8 mouse cellular contexts compared by ENCODE assay signal in genomic region chr11:112870201-112871035, GRCm38 (mm10).
DNase-seq lines count a peak whose midpoint lies in the region; ATAC-seq lines count a peak whose summit lies in the region.

No protein-coding gene starts in this region.

- ATAC-seq in lung, embryonic 16.5 days (ENCODE audit: low read depth): peak; percentile 52; the same call in 1 of the 2 replicates
- no peak for ATAC-seq in intestine, embryonic 16.5 days
- no peak for ATAC-seq in stomach, embryonic 14.5 days (ENCODE audit: insufficient number of reproducible peaks, insufficient read depth, low FRiP score, low read depth)

- 8% methylated on average over 17 of the region's 17 CpGs for WGBS in lung, embryonic 16.5 days
- 16% methylated on average over 17 of the region's 17 CpGs for WGBS in intestine, embryonic 16.5 days
- WGBS in stomach, embryonic 14.5 days: 6% methylated on average over 17 of the region's 17 CpGs

- H3K27me3 ChIP-seq in lung, embryonic 16.5 days (ENCODE audit: control insufficient read depth, insufficient read depth, low read depth, low read length): no peaks in the 10 kb centered on the region
- no peaks in the 10 kb centered on the region for H3K27me3 ChIP-seq in intestine, embryonic 16.5 days (replicated peaks; ENCODE audit: control insufficient read depth, insufficient read depth, low read length)
- H3K27me3 ChIP-seq in stomach, embryonic 14.5 days (ENCODE audit: control insufficient read depth, insufficient read depth, low read length): no peaks in the 10 kb centered on the region

- H3K36me3 ChIP-seq in lung, embryonic 16.5 days (ENCODE audit: control insufficient read depth, insufficient read depth, low read length): no peaks in the 10 kb centered on the region
- H3K36me3 ChIP-seq in intestine, embryonic 16.5 days (ENCODE audit: control insufficient read depth, insufficient read depth, low read length): no peaks in the 10 kb centered on the region
- H3K36me3 ChIP-seq in stomach, embryonic 14.5 days (ENCODE audit: control insufficient read depth, insufficient read depth, low read length): no peaks in the 10 kb centered on the region

- no peak overlapping the region for H3K27ac ChIP-seq in lung, embryonic 16.5 days (ENCODE audit: low read length)
- no peak overlapping the region for H3K27ac ChIP-seq in intestine, embryonic 16.5 days (ENCODE audit: low read length)
- no peak overlapping the region for H3K27ac ChIP-seq in stomach, embryonic 14.5 days (ENCODE audit: low read length)

- H3K4me1 ChIP-seq in lung, embryonic 16.5 days (replicated peaks; ENCODE audit: control insufficient read depth, insufficient read depth, low read length): no peaks in the 10 kb centered on the region; the same call in 1 of the 2 replicates
- H3K4me1 ChIP-seq in intestine, embryonic 16.5 days (ENCODE audit: control insufficient read depth, insufficient read depth, low read length): peaks cover 12% of the 10 kb centered on the region
- H3K4me1 ChIP-seq in stomach, embryonic 14.5 days (ENCODE audit: control insufficient read depth, insufficient read depth, low read length): peaks cover 9% of the 10 kb centered on the region; the same call in 1 of the 2 replicates

- 0 out of 2 replicates have a peak overlapping the region, but pooled peaks have one; percentile 2 for H3K4me3 ChIP-seq in lung, embryonic 16.5 days (ENCODE audit: low read length)
- no peak overlapping the region for H3K4me3 ChIP-seq in intestine, embryonic 16.5 days (ENCODE audit: low read length)
- H3K4me3 ChIP-seq in stomach, embryonic 14.5 days (ENCODE audit: low read depth, low read length): peak overlapping the region; percentile 6; the same call in 1 of the 2 replicates

- peak; percentile 34 to 46 for DNase-seq in cerebellum, postnatal 10 days
- no peak for DNase-seq in cerebellum, adult 8-10 months
- DNase-seq in lung, postnatal 25 days (ENCODE audit: low spot score): no peak
- no peak for DNase-seq in cerebellum, adult 11 months
- no peak for DNase-seq in cerebellum, adult 9-11 months

- peak overlapping the region; percentile 43 for H3K4me2 ChIP-seq in lung, embryonic 16.5 days (ENCODE audit: low read depth, low read length)
- peak overlapping the region; percentile 35 for H3K4me2 ChIP-seq in intestine, embryonic 16.5 days (ENCODE audit: low read depth, low read length)
- peak overlapping the region; percentile 42 for H3K4me2 ChIP-seq in stomach, embryonic 14.5 days (replicated peaks; ENCODE audit: low read depth, low read length)

- no peak overlapping the region for H3K9ac ChIP-seq in lung, embryonic 16.5 days (ENCODE audit: low read length)
- peak overlapping the region; percentile 38; the same call in 1 of the 2 replicates for H3K9ac ChIP-seq in intestine, embryonic 16.5 days (ENCODE audit: low read depth, low read length)
- no peak overlapping the region for H3K9ac ChIP-seq in stomach, embryonic 14.5 days (replicated peaks; ENCODE audit: low read depth, low read length)

- no peaks in the 10 kb centered on the region for H3K9me3 ChIP-seq in lung, embryonic 16.5 days (ENCODE audit: control insufficient read depth, low read length)
- no peaks in the 10 kb centered on the region for H3K9me3 ChIP-seq in intestine, embryonic 16.5 days (ENCODE audit: control insufficient read depth, low read length)
- no peaks in the 10 kb centered on the region for H3K9me3 ChIP-seq in stomach, embryonic 14.5 days (ENCODE audit: control insufficient read depth, low read depth, low read length)

Comparison
In these comparisons a context has a peak if more than half of its experiments do, and no peak if none do; other contexts are left out.
1. DNase-seq: peak in cerebellum, postnatal 10 days (2 of 2); none in cerebellum, adult 8-10 months (single experiment), lung, postnatal 25 days (single experiment), cerebellum, adult 11 months (single experiment) and cerebellum, adult 9-11 months (single experiment).
2. Peak in every context shown above with its lines, with median percentiles within 50 percentile points of each other: H3K4me2 ChIP-seq.